Mouse (Mus musculus) erythroblast, embryonic 14.5 days (primary cell): ENCODE measurements around the gene March1.

Experiments used
- GATA1 ChIP-seq: IDR thresholded peaks from 2 replicates; pipeline ENCODE4 v1.6.1; 2012; ENCODE audit warnings: low read length, inconsistent platforms, mixed read lengths
- TAL1 ChIP-seq: IDR thresholded peaks from 3 replicates; pipeline ENCODE4 v1.6.1; 2012; ENCODE audit warnings: low read length, inconsistent platforms, mixed read lengths

- TF ChIP-seq TAL1 (no peak), GATA1 (no peak)
Observed at GRCm38 (mm10) chr8:65644931-65645330, 27.2 kb downstream of the March1 start.
